Mouse (Mus musculus) R1 (cell line): ENCODE data around the gene Sowahb.

Source experiments
- DNase-seq: peaks from one replicate; pipeline ENCODE4 v3.0.0-alpha.2; 2018; ENCODE audit warnings: low read depth, low spot score

Gene Sowahb

GRCm38 (mm10) chr5:93042831-93043687 is 1.8 kb downstream of the Sowahb start:
- DNase-seq = no peak

DNA sequence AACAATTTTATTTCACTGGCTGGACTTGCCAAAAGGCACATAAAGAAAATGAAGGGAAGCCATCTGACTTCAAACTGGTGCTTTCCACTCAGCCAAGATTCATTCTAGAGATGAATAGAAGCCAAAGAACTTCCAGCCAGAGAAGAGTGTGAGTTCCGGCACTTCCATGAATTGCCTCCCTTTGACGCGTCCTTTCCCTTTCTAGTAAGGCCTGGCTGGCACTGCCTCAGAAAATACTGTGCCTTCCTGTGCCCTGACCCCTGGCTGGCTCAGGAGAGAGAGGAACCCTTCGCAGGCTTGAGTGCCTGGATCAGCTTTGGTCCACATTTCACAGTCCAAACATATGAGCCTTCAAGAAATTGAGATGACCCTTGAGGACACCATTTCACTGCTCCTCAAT is 2.8 kb downstream of the Sowahb start:
- no peak for DNase-seq

DNA sequence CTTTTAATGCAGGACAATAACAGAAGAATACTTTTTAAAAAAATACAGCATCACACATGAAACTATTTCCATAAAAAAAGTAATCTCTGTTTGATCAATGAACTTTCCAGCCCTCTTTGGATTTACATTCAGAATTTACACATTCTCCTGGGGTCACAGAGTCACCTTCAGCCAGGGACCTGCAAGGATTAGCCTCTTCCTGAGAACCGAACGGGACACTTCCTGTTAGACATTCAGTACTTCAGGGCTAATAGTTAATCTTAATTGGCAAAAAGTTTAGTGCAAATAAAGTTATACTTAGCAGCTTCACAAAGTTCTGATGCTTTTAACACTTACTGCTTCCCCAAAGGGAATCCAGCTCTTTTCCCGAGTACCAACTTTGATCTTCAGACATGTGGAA is 3.5 kb downstream of the Sowahb start:
- no peak for DNase-seq

- DNase-seq = peak; percentile 81
These were observed 4.7 kb downstream of the Sowahb start for GRCm38 (mm10) chr5:93040095-93040494.

DNA sequence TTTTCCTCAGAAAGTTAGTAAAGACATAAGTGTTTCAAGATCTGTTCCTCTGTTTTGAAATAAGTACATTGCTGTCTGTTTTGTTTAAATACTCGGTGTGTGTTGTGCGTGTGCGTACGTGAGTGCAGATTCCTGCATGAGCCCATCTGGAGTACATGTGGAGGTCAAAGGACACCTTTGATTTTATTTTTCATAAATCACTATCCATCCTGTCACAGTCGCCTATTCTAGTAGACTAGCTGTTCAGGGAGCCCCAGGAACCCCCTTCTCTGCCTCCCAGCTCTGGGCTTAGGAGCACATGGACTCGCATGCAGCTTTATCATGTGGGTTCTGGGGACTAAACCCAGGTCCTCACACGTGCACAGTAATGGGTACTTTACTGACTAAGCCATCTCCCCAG is 8.6 kb downstream of the Sowahb start:
- no peak for DNase-seq

- peak; percentile 45 for DNase-seq
These were observed 9.5 kb downstream of the Sowahb start for GRCm38 (mm10) chr5:93035285-93035684.

DNA sequence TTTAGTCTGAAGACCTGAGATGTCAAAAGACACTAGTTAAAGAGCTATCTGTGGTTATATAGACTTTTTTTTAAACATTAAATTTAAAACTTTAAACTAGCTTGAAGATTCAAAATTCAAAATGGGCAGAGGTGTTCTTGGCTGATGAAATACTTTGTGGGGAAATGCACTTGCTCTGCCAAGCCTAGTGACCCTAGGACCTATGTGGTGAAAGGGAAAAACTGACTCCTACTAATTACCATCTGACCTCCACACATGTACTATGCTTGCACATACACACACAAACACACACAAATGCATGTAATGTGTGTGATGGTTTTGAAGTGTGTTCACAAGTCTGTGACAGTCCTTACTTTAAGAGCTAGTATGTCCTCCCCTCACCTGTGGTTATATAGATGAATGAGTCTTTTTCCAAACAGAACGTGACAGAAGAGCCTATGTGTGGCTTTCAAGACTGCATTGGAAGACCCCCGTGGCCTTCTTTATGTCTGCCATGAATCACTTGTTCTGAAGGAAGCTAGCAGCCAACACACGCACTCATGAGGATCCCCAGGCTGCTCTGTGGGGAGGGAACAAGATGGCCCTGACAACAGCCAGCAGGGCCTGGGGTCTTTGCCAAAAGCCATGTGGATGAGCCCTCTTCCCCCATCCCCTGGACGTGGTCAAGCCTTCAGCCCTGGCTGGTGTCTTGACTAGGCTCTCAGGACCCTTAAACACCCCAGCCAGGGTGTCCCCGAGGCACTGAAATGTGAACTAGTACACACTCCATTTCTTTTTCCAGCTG is 11.5 kb downstream of the Sowahb start:
- DNase-seq = no peak

GRCm38 (mm10) chr5:93032621-93033020 is 12.2 kb downstream of the Sowahb start:
- DNase-seq = no peak

DNA sequence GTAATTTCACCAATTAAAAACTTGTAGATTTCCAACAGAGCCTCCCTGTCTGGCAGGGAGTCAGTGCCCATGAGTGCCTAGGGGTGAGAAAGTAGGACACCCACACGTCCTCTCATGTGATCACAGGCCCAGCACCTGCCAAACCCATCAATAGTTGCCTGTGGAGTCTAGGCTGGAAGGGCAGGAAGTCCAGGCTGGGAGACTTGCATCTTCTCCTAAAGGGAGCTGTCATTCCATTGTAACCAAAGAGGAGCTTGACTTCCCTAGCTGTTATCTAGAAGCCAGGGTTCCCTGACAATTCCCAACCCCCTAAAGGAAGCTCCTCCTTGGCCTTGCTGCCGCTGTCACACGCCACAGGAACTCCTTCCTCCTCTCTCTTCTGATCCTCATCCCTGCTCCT is 14.0 kb downstream of the Sowahb start:
- no peak for DNase-seq

GRCm38 (mm10) chr5:93030411-93030810 is 14.4 kb downstream of the Sowahb start:
- no peak for DNase-seq

- peak; percentile 68 for DNase-seq
These were observed 17.6 kb downstream of the Sowahb start for GRCm38 (mm10) chr5:93027120-93027675.

GRCm38 (mm10) chr5:93026437-93027119 is 18.2 kb downstream of the Sowahb start:
- peak; percentile 93 for DNase-seq

GRCm38 (mm10) chr5:93024754-93025280 is 20.0 kb downstream of the Sowahb start:
- no peak for DNase-seq

- DNase-seq = no peak
These were observed 22.6 kb downstream of the Sowahb start for GRCm38 (mm10) chr5:93022126-93022797.

DNA sequence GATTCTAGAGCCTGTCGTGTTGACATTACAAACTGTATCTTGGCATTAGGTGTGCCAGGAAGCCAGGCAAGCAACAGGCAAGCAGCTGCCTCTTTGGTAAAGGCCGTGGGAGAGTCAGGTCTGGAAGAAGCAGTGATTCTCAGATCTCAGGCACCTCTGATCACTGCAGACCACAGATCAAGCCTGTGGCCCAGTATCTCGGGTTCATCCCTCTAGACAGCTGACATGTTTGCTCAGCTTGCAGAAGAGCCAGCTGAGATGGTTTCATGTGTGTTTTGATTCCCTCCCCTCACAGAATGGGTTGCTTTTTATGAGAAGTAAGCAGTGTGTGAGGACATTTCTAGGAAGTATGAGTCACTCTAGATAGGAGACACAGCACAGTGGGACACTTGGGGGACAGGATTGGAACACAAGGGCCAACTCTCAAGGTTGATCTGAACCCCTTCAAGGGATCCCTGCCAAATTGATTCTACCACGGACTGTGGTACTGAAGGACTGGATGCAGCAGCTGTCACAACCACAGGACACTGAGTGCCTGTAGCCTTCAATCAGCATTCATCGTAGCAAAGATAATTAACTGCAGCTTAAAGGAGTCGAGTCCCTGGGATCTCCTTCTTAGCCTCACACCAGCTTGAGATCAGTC is 24.7 kb downstream of the Sowahb start:
- no peak for DNase-seq

GRCm38 (mm10) chr5:93019207-93019606 is 25.6 kb downstream of the Sowahb start:
- peak; percentile 69 for DNase-seq

DNA sequence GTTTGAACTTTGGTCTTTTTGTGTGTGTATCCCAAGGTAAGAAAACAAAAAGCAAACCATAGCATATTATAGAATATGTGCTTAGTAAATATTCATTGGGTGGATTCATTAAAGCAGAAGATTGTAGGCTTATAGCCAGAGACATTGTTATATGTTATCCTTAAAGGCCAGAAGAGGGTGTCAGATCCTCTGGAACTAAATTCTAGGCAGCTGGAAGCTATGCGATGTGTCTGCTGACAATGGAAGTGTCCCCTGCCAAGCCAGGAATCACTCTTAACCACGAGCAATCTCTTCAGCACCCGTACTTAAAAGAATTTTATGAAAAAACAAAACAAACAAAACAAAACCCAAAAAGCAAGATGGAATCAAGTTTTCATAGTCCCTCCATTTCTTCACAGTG is 27.1 kb downstream of the Sowahb start:
- DNase-seq = no peak

GRCm38 (mm10) chr5:93008256-93008655 is 36.6 kb downstream of the Sowahb start:
- no peak for DNase-seq

GRCm38 (mm10) chr5:93005815-93006341 is 38.9 kb downstream of the Sowahb start:
- peak; percentile 79 for DNase-seq

GRCm38 (mm10) chr5:93005229-93005814 is 39.5 kb downstream of the Sowahb start:
- DNase-seq = peak; percentile 94
